Mouse (Mus musculus): ENCODE data around the gene Tecr. TPM values are rescaled to one million over a fixed set of nuclear protein-coding genes. Genes with fewer than 3 reads are reported as not detected.

Gene Tecr
- polyA plus RNA-seq, 1 experiment from 2014 or later: 315 TPM

DNA sequence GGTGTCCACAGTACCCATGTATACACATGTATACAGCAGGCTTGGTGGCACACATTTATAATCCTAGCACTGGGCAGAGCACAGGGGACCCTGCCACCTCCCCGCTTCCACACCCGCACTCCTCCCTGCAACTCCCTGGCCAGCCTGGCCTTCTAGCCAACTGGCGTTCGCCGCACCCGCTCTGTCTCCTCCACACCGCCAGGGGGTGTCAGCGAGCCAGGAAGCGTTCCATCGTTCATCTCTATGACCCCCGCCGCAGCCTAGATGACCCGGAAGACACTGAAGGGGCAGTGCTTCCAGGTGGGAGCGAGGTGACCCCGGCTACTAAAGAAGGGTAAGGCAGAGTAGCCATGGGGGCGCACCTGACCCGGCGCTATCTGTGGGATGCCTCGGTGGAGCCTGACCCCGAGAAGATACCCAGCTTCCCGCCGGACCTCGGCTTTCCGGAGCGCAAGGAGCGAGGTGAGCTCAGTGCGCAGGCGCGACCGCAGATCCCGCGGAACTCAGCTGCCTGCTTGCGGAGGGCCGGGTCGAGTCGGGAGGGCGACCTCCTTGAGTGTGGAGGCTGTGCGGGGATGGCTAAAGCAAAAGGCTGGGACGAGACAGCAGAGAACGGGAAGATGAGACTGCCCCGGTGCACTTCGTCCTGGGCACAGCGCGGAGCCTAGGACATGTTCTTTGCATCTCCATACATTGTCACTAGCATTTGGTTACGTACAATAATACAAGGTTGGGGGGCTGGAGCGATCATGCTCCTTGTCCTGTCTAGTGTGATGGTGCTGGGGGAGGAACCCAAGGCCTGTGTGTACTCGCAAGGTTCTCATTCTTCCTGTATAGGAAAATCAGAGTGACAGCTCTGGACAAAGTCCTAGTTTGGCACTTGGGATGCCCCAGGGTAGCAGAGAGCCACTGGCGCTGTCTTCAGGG, 41.0 kb downstream of the Tecr start, which contains the start of gene Ndufb7:
Gene Ndufb7 (plus strand): TSS at position 203 of the 927 bp plus-strand sequence.
- peak; percentile 91 for DNase-seq (ENCODE audit: low spot score)

DNA sequence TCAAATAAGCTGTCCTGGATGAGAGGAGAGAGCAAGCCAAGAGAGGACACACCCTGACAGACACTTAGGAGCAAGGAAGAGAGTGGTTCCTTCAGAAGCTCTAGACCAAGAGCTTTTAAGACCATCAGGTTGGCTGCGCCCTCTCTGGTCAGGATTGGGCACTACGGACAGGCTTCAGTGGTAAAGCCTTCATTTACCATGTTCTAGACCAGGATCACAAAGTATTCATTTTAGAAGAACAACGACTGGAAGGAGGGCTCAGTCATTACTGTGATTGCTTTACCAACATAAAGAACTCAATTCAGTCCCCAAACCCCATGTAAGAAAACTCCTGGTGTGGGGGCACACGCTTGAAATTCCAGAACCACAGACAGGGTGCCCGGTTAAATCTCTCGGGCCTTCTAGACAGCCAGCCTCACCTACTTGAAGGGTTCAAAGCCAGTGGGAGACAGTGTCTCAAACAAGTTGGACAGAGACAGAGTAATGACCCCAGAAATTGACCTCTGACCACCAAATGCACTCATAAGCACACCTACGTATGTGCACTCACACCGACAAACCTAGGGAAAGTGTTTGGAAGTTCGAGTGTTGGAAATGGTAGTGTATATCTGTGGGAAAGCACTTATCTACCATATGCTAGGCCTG, 41.9 kb downstream of the Tecr start:
- DNase-seq (ENCODE audit: low spot score): peak; percentile 56

DNA sequence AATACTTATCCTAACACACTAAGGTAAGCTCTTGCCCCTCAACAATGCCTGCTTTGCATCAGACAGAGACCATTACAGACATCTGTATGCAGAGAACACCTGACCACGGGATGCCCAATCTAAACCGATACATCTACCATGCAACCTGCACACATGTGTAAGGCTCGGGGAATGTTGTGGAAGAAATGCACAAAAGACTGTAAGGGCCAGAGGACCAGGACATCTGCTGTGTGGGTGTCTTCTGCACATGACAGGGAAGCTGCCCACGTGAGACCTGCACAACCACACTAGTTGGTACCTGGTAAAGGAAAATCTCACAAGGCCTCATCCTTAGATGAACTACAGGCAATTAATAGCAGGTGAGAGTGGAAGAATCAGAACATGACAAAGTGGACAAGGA, 44.5 kb downstream of the Tecr start:
- DNase-seq (ENCODE audit: low spot score): no peak

DNA sequence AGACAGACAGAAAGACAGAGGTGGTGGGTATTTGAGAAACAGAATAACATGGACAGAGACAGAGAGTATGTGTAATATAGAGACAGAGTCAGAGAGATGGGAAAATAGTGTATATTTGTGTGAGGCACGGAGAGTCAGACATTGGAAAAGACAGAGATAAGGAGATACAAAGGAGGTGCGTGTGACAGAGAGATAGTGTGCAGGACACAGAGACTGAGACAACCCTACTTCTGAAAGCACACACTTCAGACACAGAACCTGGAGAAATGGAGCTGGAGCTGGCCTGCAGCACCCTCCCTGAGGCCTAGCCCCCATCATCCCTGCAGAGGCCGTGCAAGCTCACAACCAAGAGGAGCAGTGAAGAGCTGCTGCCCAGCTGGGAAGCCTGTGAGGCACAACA, 45.1 kb downstream of the Tecr start:
- DNase-seq (ENCODE audit: low spot score): no peak

DNA sequence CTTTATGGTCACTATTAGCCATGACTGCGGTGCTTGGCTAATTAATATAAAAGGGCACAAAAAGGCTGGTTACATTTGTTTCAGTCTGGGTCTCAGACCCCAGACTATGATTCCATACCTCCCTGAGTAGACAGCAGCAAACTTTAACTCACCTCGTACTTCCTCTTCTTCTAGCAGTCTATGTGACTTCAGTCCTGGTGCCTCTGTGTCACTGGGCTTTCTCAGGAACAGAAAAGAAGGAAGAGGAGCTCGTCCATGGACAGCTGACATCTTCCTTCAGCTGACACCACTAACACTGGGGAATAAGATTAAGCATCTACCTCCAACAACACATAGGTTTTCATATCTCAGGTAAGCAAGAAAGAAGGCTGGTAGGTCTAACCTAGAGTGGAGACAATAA, 72.0 kb downstream of the Tecr start, which contains the start of gene Olfr370:
Gene Olfr370 (plus strand): TSS at position 45 of the 400 bp plus-strand sequence.
- DNase-seq (ENCODE audit: low spot score): no peak

DNA sequence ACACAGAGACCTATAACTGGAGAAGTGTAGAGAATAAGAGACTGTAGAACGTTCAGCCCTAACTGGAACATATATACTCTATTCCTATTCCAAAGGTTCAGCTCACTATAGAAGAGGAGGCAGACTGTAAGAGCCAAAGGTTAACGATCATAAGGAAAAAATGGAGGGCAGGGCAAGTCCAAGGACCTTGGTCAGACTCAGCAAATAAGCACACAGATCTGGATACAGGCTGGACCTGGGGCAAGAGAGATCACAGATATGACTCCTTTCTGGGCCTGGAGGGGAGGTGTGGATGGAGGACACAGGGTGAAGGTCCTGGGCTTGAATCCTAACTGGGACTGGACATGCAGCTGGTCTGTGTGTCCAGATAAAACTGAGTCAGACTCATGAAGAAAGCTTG, 73.0 kb downstream of the Tecr start:
- DNase-seq (ENCODE audit: low spot score): no peak

Other genes with a start within 250 kb of the Tecr start
- gene Clgn, start 218.1 kb downstream of the Tecr start, polyA plus RNA-seq (2015; fragmentation: Nextera tagmentation; extraction: Ambion mirVana): 0.05 TPM in 1 of 2 replicates, not detected in the other
- gene Scoc, start 149.6 kb downstream of the Tecr start, polyA plus RNA-seq (2015; fragmentation: Nextera tagmentation; extraction: Ambion mirVana): 69.1 and 77.9 TPM in 2 replicates
- gene Olfr370, start 72.2 kb downstream of the Tecr start, polyA plus RNA-seq (2015; fragmentation: Nextera tagmentation; extraction: Ambion mirVana): not detected in 2 replicates
- 503 and 517 TPM in 2 replicates for gene Ndufb7, start 41.3 kb downstream of the Tecr start, polyA plus RNA-seq (2015; fragmentation: Nextera tagmentation; extraction: Ambion mirVana)
- gene Dnajb1, start 222 bp upstream of the Tecr start, polyA plus RNA-seq (2015; fragmentation: Nextera tagmentation; extraction: Ambion mirVana): 71.2 and 92.9 TPM in 2 replicates
- 89.3 and 90.6 TPM in 2 replicates for gene Gipc1, start 44.7 kb upstream of the Tecr start, polyA plus RNA-seq (2015; fragmentation: Nextera tagmentation; extraction: Ambion mirVana)
- gene Ptger1, start 58.7 kb upstream of the Tecr start, polyA plus RNA-seq (2015; fragmentation: Nextera tagmentation; extraction: Ambion mirVana): 0.42 and 0.82 TPM in 2 replicates
- gene Pkn1, start 91.2 kb upstream of the Tecr start, polyA plus RNA-seq (2015; fragmentation: Nextera tagmentation; extraction: Ambion mirVana): 38.8 and 44.8 TPM in 2 replicates
- 325 and 328 TPM in 2 replicates for gene Ddx39, start 107.2 kb upstream of the Tecr start, polyA plus RNA-seq (2015; fragmentation: Nextera tagmentation; extraction: Ambion mirVana)
- gene Adgre5, start 133.4 kb upstream of the Tecr start, polyA plus RNA-seq (2015; fragmentation: Nextera tagmentation; extraction: Ambion mirVana): 71.6 and 74.7 TPM in 2 replicates

Measured in thymus, postnatal 0 days (tissue).